Mouse (Mus musculus): ENCODE results near the gene Ptgs1. TPM values are rescaled to one million over a fixed set of nuclear protein-coding genes. Genes with fewer than 3 reads are reported as not detected.
A peak's percentile ranks its signal among the peaks of the same experiment; 100 is the strongest.

Gene Ptgs1
- total RNA-seq, 2 experiments from 2014 or later = 0.47 to 1.2 TPM

DNA sequence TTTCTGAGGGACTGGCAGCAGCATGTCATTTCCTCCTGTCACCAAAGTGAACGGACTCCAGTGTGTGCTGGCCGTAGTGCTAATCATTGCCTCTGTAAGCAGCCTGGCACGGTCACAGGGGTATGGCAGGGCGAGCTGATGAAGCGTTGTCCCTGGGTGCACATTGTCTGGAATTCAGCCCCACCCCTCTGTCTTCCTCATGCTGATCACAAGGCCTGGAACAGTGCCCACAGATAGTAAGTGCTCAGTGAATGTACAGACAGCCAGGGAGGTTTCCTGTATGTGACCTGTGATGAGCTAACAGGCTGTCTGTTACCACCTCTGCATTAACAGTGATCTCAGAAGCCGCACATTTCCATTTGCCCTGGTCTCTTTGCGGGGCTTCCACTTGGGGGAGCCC lies 17.1 kb upstream of the Ptgs1 start:
- peak; percentile 34 for ATAC-seq (replicated peaks; ENCODE audit: low FRiP score, low TSS enrichment, poor library complexity, severe bottlenecking)

DNA sequence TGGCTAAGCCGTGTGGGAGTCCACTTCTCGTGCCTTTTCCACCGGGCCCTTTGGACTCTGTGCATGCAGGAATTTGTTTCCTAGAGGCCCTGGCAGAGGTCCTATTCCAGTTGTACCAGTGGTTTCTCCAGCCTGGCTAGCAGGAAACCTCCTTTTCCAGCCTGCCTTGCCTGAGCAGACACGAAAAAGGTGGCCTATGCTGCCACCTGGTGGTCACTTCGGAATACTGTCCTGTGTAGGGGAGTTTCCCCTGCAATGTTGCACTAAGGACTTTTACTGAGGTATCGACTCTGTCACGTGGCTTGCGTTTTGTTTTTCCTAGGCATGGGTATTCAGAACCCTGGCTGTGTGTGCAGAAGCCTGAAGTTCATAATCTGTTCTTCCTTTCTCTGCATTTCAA lies 16.2 kb upstream of the Ptgs1 start:
- ATAC-seq (replicated peaks; ENCODE audit: low FRiP score, low TSS enrichment, poor library complexity, severe bottlenecking) = peak; percentile 84

GRCm38 (mm10) chr2:36214425-36214824 lies 15.8 kb upstream of the Ptgs1 start:
- 0 out of 2 replicates have a peak, but pooled peaks have one; percentile 36 for ATAC-seq (replicated peaks; ENCODE audit: low FRiP score, low TSS enrichment, poor library complexity, severe bottlenecking)

GRCm38 (mm10) chr2:36215203-36215739 lies 15.0 kb upstream of the Ptgs1 start:
- no peak for ATAC-seq (replicated peaks; ENCODE audit: low FRiP score, low TSS enrichment, poor library complexity, severe bottlenecking)

- no peak for ATAC-seq (replicated peaks; ENCODE audit: low FRiP score, low TSS enrichment, poor library complexity, severe bottlenecking)
These were observed 13.7 kb upstream of the Ptgs1 start for GRCm38 (mm10) chr2:36216546-36216945.

DNA sequence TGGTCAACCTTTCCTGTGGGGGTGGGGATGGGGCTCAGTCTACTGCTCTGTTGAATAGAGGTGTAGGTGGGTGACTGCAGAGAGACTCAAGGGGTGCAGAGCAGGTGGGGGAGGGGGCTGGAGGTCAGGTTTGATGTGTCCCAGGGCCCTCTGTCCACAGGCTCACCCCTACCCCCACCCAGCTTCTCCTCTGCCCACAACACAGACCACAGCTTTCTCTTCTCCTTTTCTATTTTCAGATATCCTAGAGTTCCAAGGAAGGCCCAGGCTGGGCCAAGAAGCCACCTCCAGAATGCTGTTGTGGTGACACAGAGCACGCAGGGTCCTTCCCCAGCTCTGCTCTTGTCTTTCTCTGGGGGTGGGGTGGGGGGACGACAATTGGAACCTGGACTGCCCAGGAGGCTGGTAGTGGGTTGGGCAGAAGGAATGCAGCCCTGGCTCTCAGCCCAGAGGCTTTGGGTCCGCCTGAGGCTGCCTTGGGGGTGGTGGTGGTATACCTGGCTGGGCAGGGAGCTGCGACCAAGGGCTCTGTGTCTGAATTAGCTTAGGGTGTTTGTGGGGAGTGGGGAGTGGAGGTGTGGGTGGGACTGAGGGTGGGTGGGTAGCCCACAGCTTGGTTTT lies 13.2 kb upstream of the Ptgs1 start:
- no peak for ATAC-seq (replicated peaks; ENCODE audit: low FRiP score, low TSS enrichment, poor library complexity, severe bottlenecking)

- no peak for ATAC-seq (replicated peaks; ENCODE audit: low FRiP score, low TSS enrichment, poor library complexity, severe bottlenecking)
These were observed 12.5 kb upstream of the Ptgs1 start for GRCm38 (mm10) chr2:36217692-36218233.

GRCm38 (mm10) chr2:36220106-36220505 lies 10.1 kb upstream of the Ptgs1 start:
- ATAC-seq (replicated peaks; ENCODE audit: low FRiP score, low TSS enrichment, poor library complexity, severe bottlenecking) = no peak

GRCm38 (mm10) chr2:36220891-36221290 lies 9.3 kb upstream of the Ptgs1 start:
- no peak for ATAC-seq (replicated peaks; ENCODE audit: low FRiP score, low TSS enrichment, poor library complexity, severe bottlenecking)

DNA sequence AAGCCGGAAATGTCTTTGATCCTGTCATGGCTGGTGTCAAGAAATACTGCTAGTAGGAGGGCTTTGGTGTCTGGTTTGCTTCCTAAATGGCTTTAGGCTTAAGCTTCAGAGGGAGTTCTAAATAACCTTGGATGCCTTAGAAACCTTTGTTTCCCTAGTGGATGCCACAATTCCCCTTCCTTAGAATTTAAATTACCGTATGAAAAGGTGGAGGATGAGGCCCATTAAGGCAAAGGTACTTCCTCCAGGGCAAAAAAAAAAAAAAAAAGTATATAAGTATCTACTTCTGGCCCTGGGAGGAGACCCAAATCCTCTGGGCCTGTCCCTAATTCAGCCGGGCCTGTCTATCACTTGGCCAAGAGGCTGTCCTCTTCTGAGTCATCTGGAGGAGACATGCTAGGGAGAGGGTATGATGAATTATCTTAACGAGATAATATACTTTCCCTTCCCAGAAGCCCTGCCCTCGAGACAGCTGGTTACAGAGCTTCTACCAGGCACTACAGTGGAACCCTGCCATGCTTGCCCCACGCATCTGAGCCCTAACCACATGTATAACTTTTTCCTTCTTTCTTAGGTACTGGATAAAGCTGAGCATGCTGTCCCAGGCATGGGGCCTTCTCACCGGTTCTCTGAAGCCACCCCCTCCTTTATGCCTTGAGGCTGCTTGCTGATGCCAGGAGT lies 7.9 kb upstream of the Ptgs1 start:
- ATAC-seq (replicated peaks; ENCODE audit: low FRiP score, low TSS enrichment, poor library complexity, severe bottlenecking) = no peak

GRCm38 (mm10) chr2:36223436-36223835 lies 6.8 kb upstream of the Ptgs1 start:
- ATAC-seq (replicated peaks; ENCODE audit: low FRiP score, low TSS enrichment, poor library complexity, severe bottlenecking) = no peak

- ATAC-seq (replicated peaks; ENCODE audit: low FRiP score, low TSS enrichment, poor library complexity, severe bottlenecking) = no peak
These were observed 6.1 kb upstream of the Ptgs1 start for GRCm38 (mm10) chr2:36224153-36224552.

GRCm38 (mm10) chr2:36224599-36224998 lies 5.6 kb upstream of the Ptgs1 start:
- no peak for ATAC-seq (replicated peaks; ENCODE audit: low FRiP score, low TSS enrichment, poor library complexity, severe bottlenecking)

GRCm38 (mm10) chr2:36230967-36231366 lies 741 bp downstream of the Ptgs1 start:
- no peak for ATAC-seq (replicated peaks; ENCODE audit: low FRiP score, low TSS enrichment, poor library complexity, severe bottlenecking)

- ATAC-seq (replicated peaks; ENCODE audit: low FRiP score, low TSS enrichment, poor library complexity, severe bottlenecking) = no peak
These were observed 4.5 kb downstream of the Ptgs1 start for GRCm38 (mm10) chr2:36234526-36235368.

DNA sequence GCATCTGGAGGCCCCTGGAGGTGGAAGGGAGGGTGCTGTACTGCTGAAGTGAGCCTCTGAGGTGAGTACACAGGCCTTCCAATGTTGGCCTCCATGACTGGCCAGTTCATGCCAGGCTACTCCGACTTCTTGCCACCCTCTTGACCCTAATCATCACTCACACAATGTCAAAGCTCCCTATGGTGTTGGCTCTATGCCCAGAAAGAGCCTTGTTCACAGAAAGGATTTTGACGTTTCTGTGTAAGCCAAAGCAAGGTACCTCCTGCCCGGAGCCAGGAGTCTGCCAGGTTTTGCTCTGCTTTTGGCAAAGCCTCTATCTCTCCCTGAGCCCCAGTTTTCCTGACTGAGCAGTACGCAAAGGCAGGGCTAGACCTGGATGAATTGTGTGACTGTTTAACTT lies 5.7 kb downstream of the Ptgs1 start:
- ATAC-seq (replicated peaks; ENCODE audit: low FRiP score, low TSS enrichment, poor library complexity, severe bottlenecking) = no peak

GRCm38 (mm10) chr2:36236889-36237288 lies 6.7 kb downstream of the Ptgs1 start:
- ATAC-seq (replicated peaks; ENCODE audit: low FRiP score, low TSS enrichment, poor library complexity, severe bottlenecking) = no peak

- ATAC-seq (replicated peaks; ENCODE audit: low FRiP score, low TSS enrichment, poor library complexity, severe bottlenecking) = no peak
These were observed 7.3 kb downstream of the Ptgs1 start for GRCm38 (mm10) chr2:36237557-36237956.

DNA sequence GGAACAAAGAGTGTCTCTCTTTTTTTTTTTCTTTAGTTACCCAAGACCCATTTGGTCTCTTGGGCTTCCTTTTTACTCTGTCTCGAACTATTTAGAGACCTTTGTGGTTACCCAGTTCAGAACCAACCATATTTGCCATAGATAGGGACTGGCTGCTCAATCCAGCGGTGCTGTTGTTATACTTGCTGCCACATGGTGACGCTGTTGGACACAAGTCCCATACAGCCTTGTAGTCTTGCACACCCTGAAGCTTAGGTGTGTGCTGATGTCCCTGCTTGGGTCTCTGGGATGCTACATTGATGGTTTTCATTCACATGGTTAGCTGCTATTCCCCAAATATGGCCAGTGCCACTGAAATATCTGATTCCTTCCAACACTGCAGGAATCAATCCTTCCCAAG lies 8.2 kb downstream of the Ptgs1 start:
- no peak for ATAC-seq (replicated peaks; ENCODE audit: low FRiP score, low TSS enrichment, poor library complexity, severe bottlenecking)

DNA sequence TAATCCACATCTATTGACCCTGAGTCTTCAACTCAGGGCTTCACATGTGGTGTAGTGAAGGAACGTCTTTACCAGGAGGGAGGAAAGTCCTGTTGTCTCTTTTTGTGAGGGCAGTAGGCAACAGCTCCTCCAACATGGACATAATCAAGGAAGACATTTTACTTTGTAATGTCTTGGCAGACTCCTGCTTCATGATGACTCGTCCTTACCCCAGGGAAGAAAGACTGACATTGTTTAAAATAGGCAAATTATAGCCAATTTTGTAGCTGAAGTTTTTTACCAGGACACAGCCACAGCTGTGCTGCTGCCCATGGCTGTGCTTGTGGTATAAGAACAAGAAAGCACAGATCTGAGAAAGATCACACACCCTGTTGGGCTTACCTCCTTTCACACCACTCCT lies 8.7 kb downstream of the Ptgs1 start:
- ATAC-seq (replicated peaks; ENCODE audit: low FRiP score, low TSS enrichment, poor library complexity, severe bottlenecking) = no peak

All from megakaryocyte-erythroid progenitor cell, adult 5-6 weeks (primary cell).